Mouse (Mus musculus) heart, adult 2 months (tissue): ENCODE results near the gene Fam19a2.

Source experiments
- CTCF ChIP-seq: fragments of 200-600 bp; IDR thresholded peaks from 2 replicates; pipeline ENCODE4 v1.8.1; 2022; ENCODE audit warnings: antibody characterized with exemption, mild to moderate bottlenecking, moderate library complexity
- EP300 ChIP-seq: fragments of 200-500 bp; IDR thresholded peaks from 2 replicates; pipeline ENCODE4 v1.6.1; 2011; ENCODE audit warnings: low read depth, low read length, control low read depth; ENCODE audit not compliant: insufficient read depth
- POLR2A ChIP-seq: fragments of 200-500 bp; IDR thresholded peaks from 2 replicates; pipeline ENCODE4 v1.6.1; 2011; ENCODE audit warnings: mild to moderate bottlenecking, low read depth, low read length, control low read depth; ENCODE audit not compliant: insufficient read depth

DNA sequence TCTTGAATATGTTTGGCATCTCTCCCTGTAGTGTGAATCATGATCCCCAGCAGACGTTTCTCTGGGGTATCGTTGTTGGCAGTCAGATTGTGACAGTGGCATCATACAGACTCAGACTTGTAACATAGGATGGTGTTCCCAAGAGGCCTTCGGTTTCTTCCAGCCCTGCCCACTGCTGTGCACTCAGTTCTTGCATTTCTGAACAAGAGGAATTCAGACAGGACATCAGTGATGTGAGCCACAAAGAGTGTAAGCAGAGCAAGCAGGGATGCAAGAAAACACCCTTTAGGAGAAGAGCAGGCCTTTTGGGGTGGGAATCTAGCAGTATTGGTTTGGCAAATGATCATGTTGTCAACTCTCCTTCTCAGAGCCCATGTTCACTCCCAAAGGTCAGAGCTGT is 489.0 kb downstream of the Fam19a2 start:
- TF ChIP-seq POLR2A (no peak), EP300 (no peak), CTCF (no peak)
